Mouse (Mus musculus): ENCODE results near the gene Prr5. TPM values are rescaled to one million over a fixed set of nuclear protein-coding genes. Genes with fewer than 3 reads are reported as not detected.

Gene Prr5
- polyA plus RNA-seq, 1 experiment, result not detected

- TF ChIP-seq POLR2A (IDR thresholded peaks at IDR 0.05; ENCODE audit: insufficient read depth, low read depth, low read length), result no peak
- TF ChIP-seq CTCF (IDR thresholded peaks at IDR 0.05; ENCODE audit: insufficient read depth, low read depth, low read length), result no peak
- peaks cover 8% of the 10 kb centered on the region; the same call in 1 of the 2 replicates for H3K4me1 ChIP-seq (ENCODE audit: control insufficient read depth, insufficient read depth, low read length)
- no peak overlapping the region for H3K4me3 ChIP-seq (ENCODE audit: insufficient read depth, low read depth, low read length)
- 85% methylated on average over 7 of the region's 7 CpGs for WGBS
- H3K27ac ChIP-seq (ENCODE audit: insufficient read depth, low read depth, low read length), result no peak overlapping the region
Measured at GRCm38 (mm10) chr15:84738246-84738645, 68.8 kb downstream of the Prr5 start.

- H3K4me3 ChIP-seq (ENCODE audit: insufficient read depth, low read depth, low read length), result no peak overlapping the region
- TF ChIP-seq POLR2A (IDR thresholded peaks at IDR 0.05; ENCODE audit: insufficient read depth, low read depth, low read length) (no peak), CTCF (IDR thresholded peaks at IDR 0.05; ENCODE audit: insufficient read depth, low read depth, low read length) (no peak)
Measured at GRCm38 (mm10) chr15:84741573-84741972, 72.2 kb downstream of the Prr5 start.

GRCm38 (mm10) chr15:84743347-84743746 is 73.9 kb downstream of the Prr5 start:
- Histone ChIP-seq H3K4me1 (ENCODE audit: control insufficient read depth, insufficient read depth, low read length) (no peaks in the 10 kb centered on the region), H3K27ac (ENCODE audit: insufficient read depth, low read depth, low read length) (no peak overlapping the region), H3K4me3 (ENCODE audit: insufficient read depth, low read depth, low read length) (no peak overlapping the region)
- 49% methylated on average over 3 of the region's 3 CpGs for WGBS
- TF ChIP-seq POLR2A (IDR thresholded peaks at IDR 0.05; ENCODE audit: insufficient read depth, low read depth, low read length) (no peak), CTCF (IDR thresholded peaks at IDR 0.05; ENCODE audit: insufficient read depth, low read depth, low read length) (no peak)

More at GRCm38 (mm10) chr15:84741573-84741972, 72.2 kb downstream of the Prr5 start:
- H3K27ac ChIP-seq (ENCODE audit: insufficient read depth, low read depth, low read length), result no peak overlapping the region
- H3K4me1 ChIP-seq (ENCODE audit: control insufficient read depth, insufficient read depth, low read length), result peaks cover 2% of the 10 kb centered on the region; the same call in 1 of the 2 replicates
- 91% methylated on average over 3 of the region's 3 CpGs for WGBS

GRCm38 (mm10) chr15:84744308-84744707 is 74.9 kb downstream of the Prr5 start:
- Histone ChIP-seq H3K27ac (ENCODE audit: insufficient read depth, low read depth, low read length) (no peak overlapping the region), H3K4me3 (ENCODE audit: insufficient read depth, low read depth, low read length) (no peak overlapping the region), H3K4me1 (ENCODE audit: control insufficient read depth, insufficient read depth, low read length) (no peaks in the 10 kb centered on the region)
- WGBS, result 59% methylated on average over 2 of the region's 2 CpGs
- no peak for TF ChIP-seq POLR2A (IDR thresholded peaks at IDR 0.05; ENCODE audit: insufficient read depth, low read depth, low read length)
- TF ChIP-seq CTCF (IDR thresholded peaks at IDR 0.05; ENCODE audit: insufficient read depth, low read depth, low read length), result no peak

- Histone ChIP-seq H3K4me1 (ENCODE audit: control insufficient read depth, insufficient read depth, low read length) (no peaks in the 10 kb centered on the region), H3K27ac (ENCODE audit: insufficient read depth, low read depth, low read length) (no peak overlapping the region), H3K4me3 (ENCODE audit: insufficient read depth, low read depth, low read length) (no peak overlapping the region)
- TF ChIP-seq CTCF (IDR thresholded peaks at IDR 0.05; ENCODE audit: insufficient read depth, low read depth, low read length) (no peak), POLR2A (IDR thresholded peaks at IDR 0.05; ENCODE audit: insufficient read depth, low read depth, low read length) (no peak)
- WGBS, result 98% methylated on average over 4 of the region's 4 CpGs
Measured at GRCm38 (mm10) chr15:84745831-84746230, 76.4 kb downstream of the Prr5 start.

Other genes with a start within 250 kb of the Prr5 start
- not detected in 2 replicates for gene Shisal1, start 222.5 kb upstream of the Prr5 start, polyA plus RNA-seq (2012; ENCODE audit: insufficient read depth, insufficient read length, low replicate concordance, missing spikeins)
- not detected in 2 replicates for gene Rtl6, start 111.8 kb upstream of the Prr5 start, polyA plus RNA-seq (2012; ENCODE audit: insufficient read depth, insufficient read length, low replicate concordance, missing spikeins)
- gene Arhgap8, start 50.4 kb downstream of the Prr5 start, polyA plus RNA-seq (2012; ENCODE audit: insufficient read depth, insufficient read length, low replicate concordance, missing spikeins), result not detected in 2 replicates
- not detected in 2 replicates for gene Phf21b, start 186.4 kb downstream of the Prr5 start, polyA plus RNA-seq (2012; ENCODE audit: insufficient read depth, insufficient read length, low replicate concordance, missing spikeins)

All from olfactory bulb, adult 2 months (tissue).